Mouse (Mus musculus): Measurements from ENCODE around the gene Dnah12.
"Not testable (repeated sequence)": the region's sequence is repeated elsewhere in the genome, so short reads cannot be mapped to it uniquely, and the experiment has no call there.

Dnah12 gene

DNA sequence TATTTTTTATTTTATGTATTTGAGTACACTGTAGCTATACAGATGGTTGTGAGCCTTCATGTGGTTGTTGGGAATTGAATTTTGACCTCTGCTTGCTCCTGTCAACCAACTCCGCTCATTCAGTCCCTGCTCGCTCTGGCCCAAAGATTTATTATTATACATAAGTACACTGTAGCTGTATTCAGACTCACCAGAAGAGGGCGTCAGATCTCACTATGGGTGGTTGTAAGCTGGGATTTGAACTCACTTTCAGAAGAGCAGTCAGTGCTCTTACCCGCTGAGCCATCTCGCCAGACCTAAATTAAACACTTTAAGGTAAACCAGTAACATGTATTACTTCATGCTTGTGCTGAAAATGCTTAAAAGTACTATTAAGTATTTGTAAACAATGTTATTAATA is 12.2 kb downstream of the Dnah12 start:
- ATAC-seq (ENCODE audit: insufficient number of reproducible peaks, low FRiP score, low TSS enrichment), result not testable (repeated sequence)

DNA sequence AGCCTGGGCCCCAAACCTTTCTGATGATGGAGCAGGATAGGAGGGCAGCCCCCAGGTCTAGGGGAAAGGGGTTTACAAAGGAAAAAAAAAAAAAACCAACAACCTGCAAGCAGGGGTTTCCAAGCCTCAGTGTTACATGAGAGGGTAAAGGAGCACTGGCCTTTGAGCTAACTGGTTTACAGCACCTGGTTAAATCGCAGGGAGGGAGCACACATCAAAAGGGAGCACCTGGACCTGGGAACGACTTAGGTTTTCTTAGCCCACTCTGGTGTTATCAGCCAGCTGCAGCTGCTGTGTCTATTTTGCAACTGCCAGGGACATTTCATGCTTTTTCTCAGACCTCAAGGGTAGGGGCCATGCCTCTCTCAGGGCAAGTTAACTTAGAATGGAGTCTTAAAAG is 26.6 kb downstream of the Dnah12 start:
- ATAC-seq (ENCODE audit: insufficient number of reproducible peaks, low FRiP score, low TSS enrichment), result not testable (repeated sequence)

DNA sequence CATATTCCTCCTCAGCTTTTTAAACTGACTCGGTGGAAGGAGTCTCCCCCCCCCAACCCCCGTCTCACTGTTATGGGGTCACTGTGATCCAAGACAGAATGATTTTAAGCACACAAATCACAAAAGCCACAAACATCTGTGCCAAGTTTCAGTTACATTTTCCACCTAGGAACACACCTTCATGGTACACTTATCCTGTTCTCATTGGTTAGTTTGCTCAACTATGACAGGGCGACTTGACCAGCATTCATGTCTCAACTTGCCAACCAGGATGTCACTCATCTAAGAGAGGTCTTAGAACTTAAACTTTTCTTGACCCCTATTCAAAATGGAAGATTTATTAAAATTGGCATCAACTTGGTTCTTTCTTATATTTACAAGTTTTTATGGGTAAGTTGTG is 31.8 kb downstream of the Dnah12 start:
- ATAC-seq (ENCODE audit: insufficient number of reproducible peaks, low FRiP score, low TSS enrichment), result no peak

DNA sequence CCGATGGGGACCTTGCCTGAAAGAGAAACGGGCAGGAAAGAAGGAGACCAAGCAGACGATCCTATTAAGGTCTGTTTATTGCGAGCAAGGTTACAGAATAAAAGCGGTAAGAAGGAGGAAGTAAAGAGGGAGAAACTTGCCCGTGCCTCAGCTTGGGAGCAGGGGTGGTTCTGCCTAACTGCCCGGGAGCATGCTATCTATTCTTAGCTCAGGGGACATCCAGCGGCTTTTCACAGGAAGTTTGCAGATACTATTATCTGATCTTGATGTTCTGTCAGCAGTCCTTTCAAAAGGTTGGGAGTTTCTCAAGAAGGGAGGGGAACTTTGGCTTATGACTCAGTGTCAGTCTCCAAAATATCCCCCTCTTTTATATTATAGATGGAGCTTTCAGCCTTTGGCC is 65.5 kb downstream of the Dnah12 start:
- ATAC-seq (ENCODE audit: insufficient number of reproducible peaks, low FRiP score, low TSS enrichment), result no peak

DNA sequence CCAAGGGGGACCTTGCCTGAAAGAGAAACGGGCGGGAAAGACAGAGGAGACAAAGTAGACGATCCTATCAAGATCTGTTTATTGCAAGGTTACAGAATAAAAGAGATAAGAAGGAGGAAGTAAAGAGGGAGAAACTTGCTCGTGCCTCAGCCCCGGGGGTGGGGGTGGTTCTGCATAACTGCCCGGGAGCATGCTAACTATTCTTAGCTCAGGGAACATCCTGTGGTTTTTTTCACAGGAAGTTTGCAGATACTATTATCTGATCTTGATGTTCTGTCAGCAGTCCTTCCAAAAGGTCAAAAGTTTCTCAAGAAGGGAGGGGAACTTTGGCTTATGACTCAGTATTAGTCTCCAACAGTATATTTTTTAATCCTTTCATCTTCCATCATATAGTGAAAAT is 71.8 kb downstream of the Dnah12 start:
- ATAC-seq (ENCODE audit: insufficient number of reproducible peaks, low FRiP score, low TSS enrichment), result no peak

DNA sequence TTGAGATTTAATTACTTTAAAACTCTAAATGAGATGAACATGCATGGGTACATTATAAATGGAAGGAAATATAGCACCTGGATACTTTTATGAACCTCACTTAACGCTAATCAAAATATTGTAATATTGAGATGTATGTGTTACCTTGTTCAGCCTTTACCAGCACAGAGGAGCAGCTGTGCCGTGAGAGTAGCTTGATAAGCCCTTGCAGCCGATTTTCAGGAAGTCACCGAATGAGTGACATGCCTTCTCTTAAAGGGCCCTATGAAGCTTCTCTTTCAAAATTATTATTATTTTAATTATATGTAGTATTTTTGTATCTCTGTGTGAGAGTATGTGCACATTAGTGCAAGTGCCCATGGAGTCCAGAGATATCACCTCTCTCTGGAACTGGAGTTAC is 75.1 kb downstream of the Dnah12 start:
- ATAC-seq (ENCODE audit: insufficient number of reproducible peaks, low FRiP score, low TSS enrichment), result no peak

DNA sequence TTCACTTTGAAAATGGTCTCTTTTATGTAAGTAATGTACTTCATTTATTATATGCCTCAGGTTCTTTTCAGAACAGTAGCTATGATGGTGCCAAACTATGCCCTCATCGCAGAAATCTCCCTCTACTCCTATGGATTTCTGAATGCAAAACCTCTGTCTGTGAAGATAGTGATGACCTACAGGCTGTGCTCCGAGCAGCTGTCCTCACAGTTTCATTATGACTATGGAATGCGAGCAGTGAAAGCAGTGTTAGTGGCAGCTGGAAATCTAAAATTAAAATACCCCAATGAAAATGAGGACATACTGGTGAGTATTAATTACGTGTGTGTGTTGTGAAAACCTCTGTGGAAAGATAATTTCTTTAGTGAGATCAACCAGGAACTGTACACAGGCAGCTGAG is 80.5 kb downstream of the Dnah12 start:
- no peak for ATAC-seq (ENCODE audit: insufficient number of reproducible peaks, low FRiP score, low TSS enrichment)

DNA sequence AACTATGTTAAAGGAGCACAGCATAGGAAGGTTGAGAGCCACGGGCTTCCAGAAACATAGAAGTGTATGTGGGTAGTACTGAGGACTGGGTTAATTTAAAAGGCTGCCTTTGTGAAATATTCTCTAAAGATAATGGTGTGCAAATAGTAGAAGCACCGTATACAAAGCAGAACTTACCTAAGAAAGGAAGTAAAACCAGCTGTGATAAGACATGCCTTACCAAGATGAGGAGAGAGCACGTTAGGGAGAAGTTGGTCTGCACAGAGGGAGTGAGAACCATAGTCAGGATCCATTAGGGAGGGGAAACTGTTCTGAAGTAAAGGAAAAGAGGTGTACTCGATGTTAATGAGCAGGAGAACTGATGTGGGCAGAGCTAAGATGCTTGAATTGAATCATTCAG is 90.7 kb downstream of the Dnah12 start:
- ATAC-seq (ENCODE audit: insufficient number of reproducible peaks, low FRiP score, low TSS enrichment), result no peak

DNA sequence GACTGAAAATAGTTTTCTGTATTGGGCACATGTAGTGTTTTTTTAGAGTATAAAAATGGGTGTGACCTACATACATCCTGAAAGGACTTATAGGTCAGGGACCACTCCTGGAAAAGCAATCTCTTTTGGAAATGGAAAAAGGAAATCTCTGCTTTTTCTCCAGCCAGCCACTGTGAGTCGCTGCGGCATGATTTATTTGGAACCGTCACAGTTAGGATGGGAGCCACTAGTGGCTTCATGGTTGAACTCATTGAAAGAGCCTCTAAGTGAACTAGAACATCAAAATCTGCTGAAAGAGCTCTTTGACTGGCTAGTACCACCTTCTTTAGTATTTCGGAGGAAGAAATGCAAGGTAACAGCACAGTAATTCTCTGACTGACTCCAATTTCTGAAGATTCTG is 92.6 kb downstream of the Dnah12 start:
- no peak for ATAC-seq (ENCODE audit: insufficient number of reproducible peaks, low FRiP score, low TSS enrichment)

DNA sequence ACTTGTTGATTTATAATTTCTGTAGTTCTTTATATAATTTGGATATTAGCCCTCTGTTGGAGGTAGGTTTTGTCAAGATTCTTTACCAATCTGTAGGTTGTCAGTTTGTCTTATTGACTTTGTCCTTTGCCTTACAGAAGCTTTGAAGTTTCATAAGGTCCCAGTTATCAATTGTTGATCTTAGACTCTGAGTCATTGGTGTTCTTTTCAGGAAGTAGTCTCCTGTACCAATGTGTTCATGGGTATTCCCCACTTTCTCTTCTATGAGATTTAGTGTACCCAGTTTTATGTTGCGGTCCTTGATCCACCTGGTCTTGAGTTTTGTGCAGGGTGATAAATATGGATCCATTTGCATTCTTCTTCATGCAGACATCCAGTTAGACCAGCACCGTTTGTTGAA is 101.4 kb downstream of the Dnah12 start:
- ATAC-seq (ENCODE audit: insufficient number of reproducible peaks, low FRiP score, low TSS enrichment), result no peak

DNA sequence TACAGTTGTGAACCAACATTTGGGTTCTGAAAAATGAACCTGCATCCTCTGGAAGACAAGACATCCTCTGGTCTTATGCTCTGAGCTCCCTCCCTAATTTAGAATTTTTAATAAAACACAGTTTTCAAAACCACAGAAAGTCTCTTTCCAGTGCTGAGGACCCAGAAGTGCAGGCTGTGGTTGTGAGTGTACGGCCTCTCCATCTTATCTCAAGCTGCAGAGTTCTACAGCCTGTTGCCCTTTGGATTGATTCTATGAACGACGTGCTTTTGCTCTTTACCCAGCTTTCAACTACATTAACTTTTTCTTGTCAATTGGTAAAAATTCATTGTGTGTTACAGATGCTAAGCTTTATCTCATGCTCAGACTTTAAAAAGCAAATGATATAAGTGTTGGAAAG is 105.3 kb downstream of the Dnah12 start:
- ATAC-seq (ENCODE audit: insufficient number of reproducible peaks, low FRiP score, low TSS enrichment), result no peak

DNA sequence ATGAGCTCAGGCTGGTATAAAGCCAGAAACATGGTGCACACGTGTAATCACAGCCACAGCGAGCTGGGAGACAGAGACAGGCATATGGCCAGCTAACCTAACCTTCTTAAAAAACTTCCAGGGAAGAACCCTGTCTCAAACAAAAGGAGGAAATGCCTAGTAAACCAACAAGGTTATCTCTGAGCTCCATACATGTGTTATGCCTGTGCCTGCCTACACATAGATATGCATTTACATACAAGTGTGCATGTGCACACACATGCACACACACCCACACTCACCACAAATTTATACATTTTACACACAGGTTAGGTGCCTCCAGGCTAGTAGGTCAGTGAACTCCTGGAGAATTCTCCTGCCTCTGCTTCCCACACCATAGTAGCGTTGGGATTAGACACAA is 106.2 kb downstream of the Dnah12 start:
- no peak for ATAC-seq (ENCODE audit: insufficient number of reproducible peaks, low FRiP score, low TSS enrichment)

DNA sequence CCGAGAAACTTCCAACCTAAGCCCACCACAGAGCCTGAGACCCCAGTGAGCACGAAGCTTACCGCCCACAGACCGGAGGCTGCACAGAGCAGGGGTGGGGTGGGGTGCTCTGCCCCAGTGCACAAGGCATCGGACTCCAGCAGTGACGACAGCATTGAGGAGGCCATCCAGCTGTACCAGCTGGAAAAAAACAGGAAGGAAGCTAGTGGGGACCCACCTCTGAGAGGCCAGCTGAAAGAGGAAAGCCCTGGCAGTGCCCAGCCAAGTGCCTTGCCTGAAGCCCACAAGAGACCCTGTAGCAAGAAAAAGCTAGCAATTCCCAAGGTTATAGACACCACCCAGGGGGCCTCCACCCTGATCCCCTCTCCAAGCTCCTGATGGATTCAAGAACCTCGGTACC is 112.4 kb downstream of the Dnah12 start:
- ATAC-seq (ENCODE audit: insufficient number of reproducible peaks, low FRiP score, low TSS enrichment), result no peak

DNA sequence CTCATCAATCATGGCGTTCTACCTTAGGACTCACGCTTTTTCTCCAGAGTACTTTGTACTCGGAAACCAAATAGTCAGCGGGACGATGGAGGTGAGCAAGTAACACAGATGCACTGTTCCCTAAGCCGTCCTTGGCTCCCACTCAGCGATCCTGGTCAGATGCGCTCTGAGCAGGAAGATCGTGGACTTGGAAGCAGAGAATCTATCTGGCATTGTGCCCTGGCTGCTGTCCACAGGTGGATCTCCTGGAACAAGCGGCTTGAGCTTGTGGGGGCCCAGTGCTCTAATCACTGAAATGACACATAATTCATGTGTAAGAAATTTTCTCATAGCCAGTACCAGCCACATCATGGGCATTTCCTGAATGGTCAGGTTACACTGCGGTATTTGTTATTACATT is 119.7 kb downstream of the Dnah12 start:
- ATAC-seq (ENCODE audit: insufficient number of reproducible peaks, low FRiP score, low TSS enrichment), result no peak

DNA sequence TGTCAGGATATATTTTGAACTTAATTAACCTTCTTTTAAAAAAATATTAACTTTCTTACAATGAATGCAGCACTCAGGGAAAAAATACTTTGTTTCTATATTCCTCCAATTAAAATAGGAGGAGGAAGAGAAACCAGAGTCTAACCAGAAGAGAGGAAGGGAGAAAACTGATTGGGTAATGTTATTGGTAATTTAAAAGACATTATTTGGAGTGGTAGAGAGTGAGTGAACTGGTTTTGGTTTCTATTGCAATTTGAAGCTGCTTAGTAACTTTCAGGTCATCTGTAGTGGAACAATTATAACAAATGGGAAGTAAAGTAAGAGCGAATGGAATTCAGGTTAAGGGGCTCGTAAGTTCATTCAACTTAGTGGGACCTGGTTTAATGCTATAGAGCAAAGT is 120.8 kb downstream of the Dnah12 start:
- ATAC-seq (ENCODE audit: insufficient number of reproducible peaks, low FRiP score, low TSS enrichment), result no peak

DNA sequence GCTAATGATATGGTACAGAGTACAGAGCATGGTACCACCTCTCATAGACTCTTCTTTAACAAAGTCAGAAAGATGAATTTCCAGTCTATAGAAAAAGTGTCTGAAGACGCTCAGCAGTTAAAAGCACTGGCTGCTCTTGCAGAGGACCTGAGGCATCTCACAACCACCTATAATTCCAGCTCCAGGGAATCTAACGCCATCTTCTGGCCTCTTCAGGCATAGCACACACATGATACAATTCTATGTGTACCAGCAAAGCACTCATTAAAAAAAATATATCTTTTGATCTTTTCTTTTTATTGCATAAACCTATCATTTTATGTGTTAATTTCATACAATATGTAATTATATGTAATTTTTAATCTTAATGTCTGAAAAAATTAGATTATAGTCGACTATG is 121.8 kb downstream of the Dnah12 start:
- ATAC-seq (ENCODE audit: insufficient number of reproducible peaks, low FRiP score, low TSS enrichment), result no peak

DNA sequence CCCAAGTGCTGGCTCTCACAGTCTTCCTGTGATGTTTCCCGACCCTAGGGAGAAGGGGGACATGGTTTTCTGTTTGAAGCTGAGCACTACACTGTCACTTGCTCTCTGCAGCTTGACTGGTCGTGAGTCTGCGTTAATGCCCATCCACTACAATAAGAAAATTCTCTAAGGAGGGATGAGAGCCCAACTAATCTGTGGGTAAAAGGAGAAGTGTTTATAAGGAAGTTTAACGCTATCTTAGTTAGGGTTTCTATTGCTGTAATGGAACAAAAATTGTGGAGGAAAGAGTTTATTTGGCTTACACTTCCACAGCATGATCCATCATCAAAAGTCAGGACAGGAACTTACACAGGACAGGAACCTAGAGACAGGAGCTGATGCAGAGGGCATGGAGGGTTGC is 123.7 kb downstream of the Dnah12 start:
- no peak for ATAC-seq (ENCODE audit: insufficient number of reproducible peaks, low FRiP score, low TSS enrichment)

DNA sequence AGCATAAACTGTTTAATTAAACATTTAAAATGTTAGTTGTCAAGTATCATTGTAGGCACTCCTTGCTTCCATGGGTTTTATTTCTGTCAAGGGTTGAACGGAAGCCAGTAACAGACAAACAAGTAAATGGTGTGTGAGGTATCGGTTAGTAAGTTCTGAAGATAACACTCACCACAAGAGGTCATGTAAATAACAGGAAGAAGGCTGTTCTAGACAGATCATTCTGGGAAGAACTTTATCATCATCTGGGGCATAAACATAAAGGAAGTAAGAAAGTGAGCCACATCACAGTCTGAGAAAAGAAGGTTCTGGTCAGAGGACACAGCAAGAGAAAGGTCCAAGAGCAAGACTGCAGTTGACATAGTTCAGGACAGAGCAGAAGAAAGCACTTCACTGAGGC is 132.9 kb downstream of the Dnah12 start:
- no peak for ATAC-seq (ENCODE audit: insufficient number of reproducible peaks, low FRiP score, low TSS enrichment)

DNA sequence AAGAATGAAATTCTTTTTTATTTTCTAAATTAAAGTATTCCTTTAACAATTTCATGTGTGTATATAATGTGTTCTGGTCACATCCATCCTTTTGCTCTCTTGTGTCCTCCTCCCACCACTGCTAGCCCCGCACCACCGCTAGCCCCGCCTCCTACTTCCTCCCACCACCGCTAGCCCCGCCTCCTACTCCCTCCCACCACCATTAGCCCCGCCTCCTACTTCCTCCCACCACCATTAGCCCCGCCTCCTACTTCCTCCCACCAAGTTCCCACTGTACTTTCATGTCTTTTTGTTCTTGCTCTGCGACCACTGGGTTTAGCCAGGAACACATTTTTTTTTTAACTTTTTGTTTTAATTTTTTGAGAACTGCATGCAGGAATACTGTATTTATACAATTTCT is 160.0 kb downstream of the Dnah12 start:
- no peak for ATAC-seq (ENCODE audit: insufficient number of reproducible peaks, low FRiP score, low TSS enrichment)

DNA sequence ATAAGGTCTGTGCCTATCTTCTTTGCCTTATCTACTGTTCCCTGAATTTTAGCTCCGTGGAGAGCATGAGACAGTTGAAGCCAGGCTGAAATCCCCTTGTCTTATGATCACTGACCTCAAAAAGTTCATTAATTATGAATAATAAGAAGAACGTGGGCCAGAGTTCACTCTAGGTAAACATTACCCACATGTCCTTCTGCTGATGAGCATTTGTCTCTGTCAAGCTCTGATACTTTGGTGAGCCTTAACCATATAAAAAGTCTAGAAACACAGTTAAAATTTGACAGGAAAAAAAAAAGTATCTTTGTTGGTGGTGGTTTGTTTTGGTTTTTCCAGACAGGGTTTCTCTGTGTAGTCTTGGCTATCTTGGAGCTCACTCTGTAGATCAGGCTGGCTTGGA is 161.0 kb downstream of the Dnah12 start:
- ATAC-seq (ENCODE audit: insufficient number of reproducible peaks, low FRiP score, low TSS enrichment), result no peak

DNA sequence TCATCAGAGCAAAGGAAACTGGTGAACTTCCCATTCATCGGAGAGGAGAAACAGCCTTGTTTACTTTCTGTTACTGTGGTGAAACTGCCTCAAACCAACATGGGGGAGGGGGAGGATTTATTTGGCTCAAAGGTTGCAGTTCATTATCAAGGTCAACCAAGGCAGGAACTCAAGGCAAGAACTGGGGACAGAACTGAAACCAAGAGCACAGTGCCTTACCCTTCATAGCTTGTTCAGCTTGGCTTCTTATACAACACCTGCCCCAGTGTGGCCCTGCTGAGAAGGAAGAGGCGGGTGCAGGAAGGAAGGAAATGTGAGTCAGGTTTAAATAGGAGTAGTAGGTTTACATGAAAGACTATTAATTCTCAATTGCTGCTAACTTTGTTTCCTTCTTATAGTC is 165.3 kb downstream of the Dnah12 start:
- no peak for ATAC-seq (ENCODE audit: insufficient number of reproducible peaks, low FRiP score, low TSS enrichment)

DNA sequence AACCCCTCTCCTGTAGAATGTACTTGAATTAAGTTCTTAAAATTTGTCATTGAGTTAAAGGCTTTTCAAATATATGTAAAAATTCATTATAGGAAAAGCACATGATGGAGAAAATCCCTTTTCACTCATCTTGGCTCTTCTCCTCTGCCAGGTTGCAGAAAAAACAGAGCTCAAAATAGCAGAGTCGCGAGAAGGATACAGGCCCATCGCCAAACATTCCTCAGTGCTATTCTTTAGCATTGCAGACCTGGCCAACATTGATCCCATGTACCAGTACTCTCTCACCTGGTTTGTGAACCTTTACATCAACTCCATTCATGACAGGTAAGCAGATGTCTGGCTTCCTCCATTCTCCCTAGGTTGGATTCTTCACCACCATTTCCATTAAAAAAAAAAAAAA is 165.9 kb downstream of the Dnah12 start:
- ATAC-seq (ENCODE audit: insufficient number of reproducible peaks, low FRiP score, low TSS enrichment), result no peak

DNA sequence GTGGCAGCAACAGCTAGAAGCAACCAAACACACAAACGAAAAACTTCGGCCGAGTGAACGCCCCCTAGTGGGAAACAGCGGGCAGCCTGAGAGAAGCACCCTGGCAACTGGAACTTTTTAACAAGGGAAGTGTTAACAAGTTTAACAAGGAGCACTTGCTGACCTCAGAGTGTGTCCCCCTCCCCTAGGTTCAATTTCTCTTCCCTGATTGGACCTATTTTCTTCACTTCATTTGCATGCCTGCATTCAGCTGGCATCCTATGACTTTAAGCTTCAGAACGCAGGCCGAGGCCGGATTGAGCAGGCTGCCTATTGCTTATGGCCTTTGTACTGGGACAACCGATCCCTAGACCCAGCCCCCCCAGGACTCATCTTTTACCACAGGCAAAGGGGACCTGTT is 174.3 kb downstream of the Dnah12 start:
- ATAC-seq (ENCODE audit: insufficient number of reproducible peaks, low FRiP score, low TSS enrichment), result no peak

DNA sequence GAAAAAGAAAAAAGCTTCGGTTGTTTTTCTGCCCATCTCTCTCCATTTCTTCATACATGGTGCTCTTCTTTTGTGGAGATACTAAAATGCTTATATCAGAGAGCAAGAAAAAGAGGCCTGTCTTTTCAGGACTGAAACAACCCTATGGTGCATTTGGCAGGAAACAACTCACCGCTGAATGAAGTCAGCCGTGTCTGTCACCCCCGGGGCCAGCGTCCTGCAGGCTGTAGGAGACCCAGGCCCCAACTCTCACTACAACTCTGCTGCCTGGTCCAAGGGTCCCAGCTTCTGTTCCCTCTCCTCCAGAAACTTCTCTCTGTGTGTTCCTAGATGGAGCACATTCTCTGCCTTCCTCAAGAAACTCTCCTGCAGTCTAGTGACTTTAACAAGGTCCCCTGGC is 175.2 kb downstream of the Dnah12 start:
- ATAC-seq (ENCODE audit: insufficient number of reproducible peaks, low FRiP score, low TSS enrichment), result no peak

Measured in cerebellum, adult (tissue).